Mouse (Mus musculus): ENCODE data around the gene Flt1.

DNA sequence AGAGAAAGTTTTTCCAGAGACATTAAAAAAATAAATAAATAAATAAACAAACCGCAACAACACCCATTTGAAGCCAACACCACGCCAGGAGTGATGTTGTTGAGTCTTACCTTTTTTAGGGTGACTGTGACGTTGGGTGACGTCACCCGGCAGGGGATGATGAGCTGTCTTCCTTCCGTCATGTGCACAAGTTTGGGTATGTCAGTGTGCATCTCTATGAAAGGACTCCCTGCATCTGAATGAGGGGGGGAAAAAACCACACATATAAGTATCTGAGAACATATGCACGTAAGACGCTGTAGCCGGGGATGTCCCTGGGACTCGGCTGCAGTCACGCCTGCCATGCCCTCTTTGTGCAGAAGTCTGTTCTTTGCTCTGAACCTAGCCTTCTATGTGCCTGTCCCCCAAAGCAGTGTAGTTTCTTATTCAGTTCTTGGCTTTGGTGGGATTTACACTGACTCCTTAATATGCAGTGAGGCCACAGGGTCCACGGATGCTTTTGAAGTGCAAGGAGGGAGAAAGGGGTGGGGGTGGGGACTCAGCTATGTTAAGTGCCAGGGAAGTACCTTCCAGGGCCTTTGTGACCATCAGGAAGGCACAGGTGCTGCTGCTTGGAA lies 42.0 kb downstream of the Flt1 start:
- TF ChIP-seq POLR2A (IDR thresholded peaks at IDR 0.05; ENCODE audit: control insufficient read depth, extremely low read depth, insufficient read depth, low read length, poor library complexity): no peak
- no peak for TF ChIP-seq CTCF (IDR thresholded peaks at IDR 0.05; ENCODE audit: borderline replicate concordance, control insufficient read depth, extremely low read depth, insufficient read depth, low read length, poor library complexity)
